Mouse (Mus musculus) megakaryocyte, adult 5-6 weeks (primary cell): ENCODE data around the gene Nfil3. TPM values are rescaled to one million over a fixed set of nuclear protein-coding genes. Genes with fewer than 3 reads are reported as not detected.

Experiments used
- ATAC-seq: 2 replicates; pipeline ENCODE4 v1.8.0; 2016; ENCODE audit warnings: mild to moderate bottlenecking, inconsistent platforms; ENCODE audit not compliant: poor library complexity, severe bottlenecking
- total RNA-seq, 2 experiments: library from RNA; stranded (forward) in 1 of 2; stranded (reverse) in 1 of 2; fragments of 153-499, 151-499 nt in 1 of 2; fragments of 221-1000, 200-1000 nt in 1 of 2; gene quantifications; 2 replicates each; pipeline versions ENCODE4 v1.2.3 to v1.2.4; 2015 to 2017

Gene Nfil3
- total RNA-seq (2015), result 43.2 and 59.6 TPM in 2 replicates
- total RNA-seq (2017), result 43.6 and 53.0 TPM in 2 replicates

DNA sequence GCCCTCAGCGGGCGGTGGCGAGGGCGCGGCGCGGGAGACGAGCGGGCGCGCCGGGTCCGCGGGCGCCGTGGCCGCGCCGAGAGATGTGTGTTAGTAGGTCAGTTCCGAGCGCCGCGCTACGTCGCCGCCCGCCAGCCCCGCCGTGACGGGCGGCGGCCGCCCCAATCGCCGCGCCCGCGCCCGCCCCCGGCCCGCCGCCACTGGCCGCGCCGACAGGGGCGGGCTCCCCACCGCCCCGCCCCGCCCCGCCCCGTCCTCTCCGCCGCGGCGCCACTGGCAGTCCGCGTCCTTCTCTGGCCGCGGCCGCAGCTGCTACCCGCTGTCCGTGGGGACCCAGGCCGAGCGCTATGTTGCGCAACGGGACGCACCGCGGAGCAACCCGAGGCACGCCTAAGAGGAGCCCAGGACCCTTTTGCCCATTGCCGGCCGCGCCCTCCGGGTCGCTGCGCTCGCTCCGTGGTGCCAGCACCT is at the start of gene Nfil3:
Gene Nfil3, minus strand, starts transcription at position 123 of the 471 bp plus-strand sequence.
- peak; percentile 49 for ATAC-seq

DNA sequence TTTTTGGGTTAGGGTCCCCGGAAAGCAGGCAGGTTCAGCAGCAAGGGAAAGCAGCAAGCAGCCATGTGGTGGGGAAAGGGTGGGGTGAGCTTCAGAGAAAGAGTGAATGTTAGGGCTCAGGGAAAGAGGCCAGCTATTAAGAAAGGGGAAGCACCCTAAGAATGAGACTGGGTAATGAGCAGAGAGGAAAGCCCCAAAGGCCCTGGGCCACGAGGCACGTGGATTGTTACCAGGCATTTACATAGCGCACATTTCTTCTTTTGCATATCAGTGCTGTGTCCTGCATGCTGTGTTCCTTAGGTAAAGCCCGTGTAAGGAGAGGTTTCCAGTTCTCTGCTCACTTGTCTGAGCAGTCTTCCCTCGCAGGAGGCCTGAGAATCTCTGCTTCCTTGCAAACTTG is 43.4 kb upstream of the Nfil3 start:
- peak; percentile 69 for ATAC-seq

DNA sequence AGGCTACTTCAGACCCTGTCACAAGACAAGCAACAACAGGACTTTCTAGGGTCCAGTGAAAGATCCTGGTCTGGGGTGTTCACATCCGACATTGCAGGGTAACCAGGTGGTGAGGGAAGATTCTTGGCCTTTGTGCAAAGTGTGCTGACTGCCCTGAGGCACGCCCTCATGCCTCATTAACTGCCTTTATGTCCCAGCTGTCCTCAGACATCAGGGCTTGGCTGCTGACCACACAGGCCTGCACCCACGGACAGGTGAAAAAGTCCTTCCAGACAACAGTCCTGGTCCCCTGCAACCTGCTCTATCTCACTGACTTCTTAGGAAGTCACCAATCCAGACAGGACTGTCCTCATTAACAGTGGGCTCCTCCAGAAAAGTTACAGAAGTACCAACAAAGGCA is 39.4 kb upstream of the Nfil3 start:
- no peak for ATAC-seq

DNA sequence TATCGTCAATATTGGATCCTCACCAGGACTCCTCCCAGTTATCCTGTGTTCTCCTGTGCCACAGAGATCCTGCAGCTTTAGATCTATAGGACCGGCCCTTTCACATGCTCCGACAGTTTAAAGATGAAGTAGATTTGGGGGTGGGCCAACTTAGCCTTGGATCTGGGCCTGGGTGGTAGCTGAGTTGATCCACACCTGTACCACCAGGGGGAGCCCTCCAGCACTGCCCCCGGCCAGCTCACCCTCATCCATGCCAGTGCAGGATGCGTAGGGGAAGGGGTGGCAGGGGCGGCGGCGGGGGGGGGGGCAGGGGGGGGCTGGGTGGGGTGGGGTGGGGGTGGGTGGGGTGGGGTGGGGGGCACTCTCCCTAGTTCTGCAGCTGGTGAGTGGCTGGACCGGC is 38.7 kb upstream of the Nfil3 start:
- ATAC-seq, result peak; percentile 67

DNA sequence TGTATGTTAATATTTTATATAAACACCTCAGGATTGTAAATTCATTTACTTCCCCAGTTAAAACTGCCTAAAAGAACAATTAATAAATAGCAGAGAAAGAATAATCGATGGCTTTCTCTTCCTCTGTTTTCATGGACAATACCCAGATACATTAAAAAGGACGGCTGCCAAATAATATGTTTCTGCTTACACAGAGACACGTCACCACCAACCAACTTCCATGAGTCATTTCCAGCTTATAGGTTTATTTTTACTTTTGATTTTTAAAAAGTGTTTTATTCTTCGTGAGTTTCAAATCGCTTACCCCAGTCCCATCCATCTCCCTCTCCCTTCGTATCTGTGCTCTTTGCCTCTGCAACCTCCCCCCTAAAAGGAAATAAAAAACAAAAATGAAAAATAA is 38.1 kb upstream of the Nfil3 start:
- no peak for ATAC-seq

DNA sequence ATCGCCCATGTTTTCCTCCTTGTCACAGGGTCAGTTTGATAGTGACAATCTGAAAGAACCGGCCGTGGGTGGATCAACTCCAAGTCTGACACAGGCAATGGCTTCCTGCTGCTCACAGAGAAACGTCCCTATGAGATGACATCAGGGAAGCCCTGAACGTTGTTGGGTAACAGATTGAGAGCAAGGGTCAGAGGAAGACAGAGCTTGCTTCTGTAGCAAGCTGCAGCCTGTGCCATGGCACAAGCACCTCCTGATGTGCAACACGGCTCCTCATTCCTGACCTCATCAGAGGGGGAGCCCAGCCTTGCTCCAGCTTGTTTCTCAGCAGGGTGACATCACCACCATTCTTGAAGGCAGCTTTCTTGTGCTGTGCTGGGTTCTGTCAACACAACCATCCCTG is 37.1 kb upstream of the Nfil3 start:
- ATAC-seq, result peak; percentile 43; the same call in 1 of the 2 replicates

DNA sequence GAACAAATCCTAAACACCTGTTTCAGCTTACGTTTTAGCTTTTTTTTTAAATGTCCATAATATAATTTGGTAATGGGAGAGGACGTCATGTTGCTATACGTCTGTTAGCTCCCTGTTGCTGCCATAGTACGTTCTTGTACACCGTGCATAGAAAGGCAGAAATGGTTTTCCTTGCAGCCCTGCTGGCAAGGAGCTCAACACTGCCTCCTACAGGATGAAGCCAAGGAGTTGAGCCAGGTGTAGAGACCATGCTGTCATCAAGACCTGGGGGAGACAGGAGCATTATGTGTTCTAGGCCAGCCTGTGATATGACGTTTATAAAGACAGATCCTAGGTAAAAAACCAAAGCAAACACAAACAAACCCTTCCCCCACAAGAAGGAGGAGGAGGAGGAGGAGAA is 36.2 kb upstream of the Nfil3 start:
- peak; percentile 67 for ATAC-seq

DNA sequence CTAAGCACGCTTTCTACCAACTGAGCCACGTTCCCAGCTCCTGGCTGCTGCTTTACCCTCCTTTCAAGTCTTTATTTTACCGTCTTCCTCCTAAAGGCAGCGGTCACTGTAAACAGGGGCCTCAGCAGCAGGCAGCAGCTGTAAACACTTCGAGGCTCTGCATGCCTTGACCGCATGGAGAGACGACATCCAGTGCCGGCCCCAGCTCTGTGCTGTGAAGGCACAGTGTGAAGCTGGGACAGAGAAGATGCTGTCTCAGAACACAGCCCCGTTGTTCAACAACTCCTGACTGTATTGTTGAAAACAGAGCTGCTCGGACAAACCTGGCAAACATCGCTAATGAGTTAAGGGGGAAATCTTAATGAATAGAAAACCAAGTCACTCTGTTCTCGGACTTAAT is 30.6 kb upstream of the Nfil3 start:
- ATAC-seq, result no peak

DNA sequence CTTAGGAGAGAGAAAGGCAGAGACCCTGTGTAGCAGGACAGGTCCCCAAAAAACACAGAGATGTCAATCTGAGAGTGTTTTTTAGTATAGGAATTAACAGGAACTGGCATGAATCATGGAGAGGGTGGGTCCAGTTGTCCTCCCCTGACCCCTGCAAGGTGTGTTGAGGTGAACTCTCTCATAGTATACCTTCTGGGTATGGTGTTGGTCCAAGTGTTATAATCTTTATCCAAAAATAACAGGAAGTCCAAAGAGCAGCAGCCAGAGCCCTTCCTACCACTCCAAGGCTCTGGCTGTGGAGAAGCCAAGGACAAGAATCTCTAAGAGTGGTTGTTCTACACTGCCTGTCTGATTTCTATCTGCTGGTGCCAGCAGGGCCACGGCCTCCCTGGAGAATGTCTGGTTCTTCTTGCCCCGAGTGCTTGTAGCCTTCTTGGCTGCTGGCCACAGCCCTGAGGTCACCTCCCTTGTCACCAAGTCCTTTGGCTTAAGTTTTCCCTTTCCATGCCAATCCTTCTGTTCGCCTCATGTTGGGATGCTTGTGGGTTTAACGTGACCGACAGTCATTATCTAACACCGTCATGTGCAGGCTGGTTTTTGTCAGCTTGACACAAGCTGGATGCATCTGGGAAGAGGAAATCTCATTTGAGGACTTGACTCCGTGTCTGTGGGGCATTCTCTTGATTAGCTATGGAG is 27.8 kb upstream of the Nfil3 start:
- ATAC-seq, result no peak

DNA sequence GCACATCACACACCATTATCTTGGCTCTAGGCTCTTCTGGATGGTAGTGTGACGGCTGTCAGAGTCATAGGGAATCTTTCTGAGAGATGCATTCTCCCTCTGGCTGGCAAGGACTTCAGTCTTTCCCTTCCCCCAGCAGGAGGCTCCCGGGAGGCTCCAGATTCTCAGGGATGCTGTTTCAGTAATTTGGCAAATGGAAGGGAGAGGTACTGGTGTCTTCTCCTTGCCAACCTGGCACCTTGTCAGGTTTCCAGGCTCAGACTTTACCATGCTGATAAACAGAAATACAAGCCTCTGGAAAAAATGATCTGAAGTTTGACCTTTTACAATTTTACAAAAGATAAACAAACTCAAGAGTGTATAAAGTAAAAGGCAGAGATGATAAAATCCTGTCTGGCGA is 26.9 kb upstream of the Nfil3 start:
- ATAC-seq, result no peak

DNA sequence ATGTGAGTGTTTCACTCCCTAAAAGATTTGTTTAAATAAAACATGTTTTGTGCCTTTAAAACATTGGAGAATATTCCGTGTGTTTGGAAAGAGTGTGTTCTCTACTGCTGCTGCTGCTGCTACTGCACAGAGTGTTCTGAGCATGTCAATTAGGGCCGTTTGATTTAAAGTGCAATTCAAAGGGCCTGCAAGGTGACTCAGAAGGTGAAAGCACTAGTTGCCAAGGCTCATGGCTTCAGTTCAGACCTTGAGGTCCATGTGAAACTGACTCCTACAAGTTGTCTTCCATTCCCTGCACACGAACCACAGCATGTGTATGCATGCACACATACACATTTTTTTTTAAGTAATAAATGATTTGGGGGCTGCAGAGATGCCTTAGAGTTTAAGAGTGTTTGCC is 22.4 kb upstream of the Nfil3 start:
- ATAC-seq, result no peak

DNA sequence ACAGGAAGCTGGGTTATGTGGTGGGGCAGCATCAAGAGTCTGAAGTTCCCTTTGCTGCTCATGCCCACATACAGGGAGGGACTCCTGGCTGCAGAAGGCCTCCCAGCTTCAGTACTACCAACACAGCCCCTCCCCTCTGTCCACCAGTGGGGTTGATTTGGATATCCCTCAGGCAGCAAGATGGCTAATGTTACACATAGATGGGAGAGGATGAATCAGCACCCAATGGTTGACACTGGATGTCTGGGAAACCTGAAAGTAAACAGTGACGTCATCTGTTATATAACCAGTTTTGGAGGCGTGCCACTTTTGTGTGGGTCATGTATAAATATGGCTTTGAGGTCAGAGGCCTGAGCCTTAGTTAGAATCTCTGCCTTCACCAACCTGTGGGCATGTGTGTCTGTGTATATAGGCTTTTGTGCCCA is 20.6 kb upstream of the Nfil3 start:
- peak; percentile 71 for ATAC-seq

DNA sequence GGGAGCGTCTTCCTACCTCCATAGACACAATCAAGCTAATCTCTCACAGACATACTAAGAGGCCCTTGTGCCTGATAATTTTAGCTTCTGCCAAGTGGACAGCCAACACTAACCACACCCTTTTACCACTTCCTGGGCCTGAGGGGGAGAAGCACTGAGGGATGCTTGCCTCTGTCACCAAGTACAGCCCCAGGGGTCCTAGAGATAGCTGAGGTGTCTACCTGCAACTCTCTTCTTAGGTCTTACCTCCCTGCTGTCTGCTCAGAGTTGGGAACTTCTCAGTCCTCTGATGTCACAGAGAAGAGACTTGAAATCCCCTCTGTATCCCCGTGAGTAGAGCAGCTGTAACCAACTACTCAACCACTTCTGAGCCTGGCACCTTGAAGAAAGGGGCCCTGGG is 19.6 kb upstream of the Nfil3 start:
- ATAC-seq, result peak; percentile 47

DNA sequence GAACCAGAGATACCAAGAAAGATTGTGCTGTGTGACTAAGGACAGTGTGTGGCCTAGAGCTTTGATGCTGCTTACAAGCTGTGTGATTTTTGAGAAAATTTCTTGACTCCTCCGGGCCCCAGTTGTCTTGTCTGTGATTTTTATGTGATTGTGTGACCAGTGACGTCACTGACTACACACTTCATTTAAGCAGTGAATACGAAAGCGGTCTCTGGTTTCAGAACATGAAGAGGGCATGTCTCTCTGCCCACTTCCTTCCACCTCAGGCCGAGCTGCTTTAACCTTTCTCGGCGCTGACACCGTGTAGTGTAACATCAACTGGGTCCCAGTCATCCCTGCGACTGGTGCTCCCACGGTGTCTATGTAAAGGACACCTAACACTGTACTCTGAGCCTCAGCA is 17.7 kb upstream of the Nfil3 start:
- ATAC-seq, result peak; percentile 53

DNA sequence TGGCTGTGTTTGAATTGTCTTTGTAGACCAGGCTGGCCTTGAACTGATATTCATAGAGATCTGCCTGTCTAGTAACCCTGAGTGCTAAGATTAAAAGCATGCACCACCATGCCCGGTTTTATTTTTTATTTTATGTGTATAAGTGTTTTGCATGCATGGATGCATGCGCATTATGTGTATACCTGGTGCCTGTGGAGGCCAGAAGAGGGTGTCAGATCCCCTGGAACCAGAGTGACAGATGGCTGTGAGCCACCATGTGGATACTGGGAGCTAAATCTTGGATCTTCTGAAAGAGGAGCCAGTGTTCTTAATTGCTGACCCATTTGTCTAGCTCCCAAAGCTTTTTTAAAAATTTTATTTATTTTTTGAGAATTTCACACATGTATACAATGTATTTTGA is 16.9 kb upstream of the Nfil3 start:
- ATAC-seq, result no peak

DNA sequence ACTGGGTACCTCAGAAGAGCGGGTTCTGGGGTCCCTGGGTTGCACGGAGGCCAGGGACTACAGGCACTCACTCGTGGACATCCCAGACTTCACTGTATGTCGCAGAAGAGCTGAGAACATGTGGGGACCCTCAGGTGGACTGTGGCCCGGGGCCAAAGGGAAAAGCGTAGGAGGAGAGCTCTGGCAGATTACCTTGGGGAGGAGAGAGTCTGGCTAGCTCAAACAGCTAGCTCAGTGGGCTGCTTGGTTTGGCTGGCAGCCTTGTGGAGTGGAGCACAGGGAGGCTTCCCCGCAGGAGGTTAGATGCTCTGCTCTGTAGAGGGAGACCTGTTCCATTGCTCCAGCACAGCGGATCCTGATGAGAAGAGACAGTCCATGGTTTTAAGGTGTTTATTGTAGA is 15.3 kb upstream of the Nfil3 start:
- ATAC-seq, result no peak

DNA sequence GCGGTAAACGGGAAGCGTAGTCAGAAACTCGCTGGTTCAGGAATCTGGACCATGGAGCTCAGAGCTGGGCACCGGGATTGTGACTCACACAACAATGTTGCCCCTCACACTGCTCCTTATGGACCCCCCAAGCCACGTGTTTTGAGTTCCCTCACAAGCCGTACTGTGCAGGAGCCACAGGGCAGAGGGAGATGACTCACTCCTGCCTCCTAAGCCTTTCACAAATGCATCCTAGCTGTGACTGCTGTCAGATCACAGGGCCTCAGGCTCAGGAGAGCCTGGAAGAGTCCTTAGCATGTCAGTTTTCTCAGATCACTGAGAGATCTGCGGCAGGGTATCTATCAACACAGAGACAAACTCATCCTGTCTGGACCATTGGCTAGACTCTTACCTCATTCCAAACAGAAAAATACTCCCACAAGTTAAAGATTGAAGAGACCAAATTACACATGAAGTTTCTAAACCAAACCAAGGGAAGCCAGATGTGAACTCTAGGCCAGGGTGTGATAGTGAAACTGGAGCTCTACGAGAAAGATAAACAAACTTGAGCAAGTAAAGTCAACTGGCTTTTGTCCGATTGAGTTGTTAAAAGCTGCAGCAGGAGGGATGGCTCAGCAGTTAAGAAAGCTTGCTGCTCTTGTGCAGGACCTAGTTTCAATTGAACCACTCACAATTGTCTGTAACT is 13.5 kb upstream of the Nfil3 start:
- no peak for ATAC-seq

DNA sequence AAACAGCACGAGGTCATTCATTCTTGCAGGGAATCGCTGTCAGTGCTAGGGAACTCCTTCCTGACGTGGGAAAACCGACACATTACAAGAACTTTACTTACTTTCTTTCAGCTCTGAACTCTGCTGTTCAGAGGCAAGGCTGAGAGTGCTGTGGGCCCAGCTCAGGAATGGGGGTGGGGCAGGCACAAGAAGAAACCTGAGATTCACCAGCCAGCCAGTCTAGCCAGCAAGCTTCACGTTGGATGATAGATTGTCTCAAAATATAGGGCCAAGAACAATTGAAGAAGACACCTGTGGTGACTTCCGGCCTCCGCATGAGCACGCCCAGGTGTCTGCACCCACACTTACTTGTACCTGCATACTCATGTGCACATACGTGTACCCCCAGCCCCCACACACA is 9.3 kb upstream of the Nfil3 start:
- no peak for ATAC-seq

DNA sequence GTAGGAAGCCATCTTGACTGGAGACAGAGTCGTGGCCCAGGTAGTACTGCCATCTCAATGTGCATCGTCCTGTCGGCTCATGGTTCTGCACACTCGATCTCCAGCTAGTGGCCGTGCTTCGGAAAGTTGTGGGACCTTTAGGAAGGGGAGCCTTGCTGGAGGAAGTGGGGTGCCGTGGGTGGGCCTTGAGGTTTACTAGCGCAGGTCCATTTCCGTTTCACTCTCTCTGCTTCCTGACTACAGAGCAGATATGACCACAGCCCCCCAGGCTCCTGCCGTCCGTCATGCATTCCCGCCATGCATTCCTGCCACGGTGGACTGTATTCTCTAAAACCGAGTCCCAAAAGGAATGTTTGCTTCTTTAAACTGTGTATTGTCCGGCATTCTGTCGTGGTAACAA is 8.1 kb upstream of the Nfil3 start:
- ATAC-seq, result no peak

DNA sequence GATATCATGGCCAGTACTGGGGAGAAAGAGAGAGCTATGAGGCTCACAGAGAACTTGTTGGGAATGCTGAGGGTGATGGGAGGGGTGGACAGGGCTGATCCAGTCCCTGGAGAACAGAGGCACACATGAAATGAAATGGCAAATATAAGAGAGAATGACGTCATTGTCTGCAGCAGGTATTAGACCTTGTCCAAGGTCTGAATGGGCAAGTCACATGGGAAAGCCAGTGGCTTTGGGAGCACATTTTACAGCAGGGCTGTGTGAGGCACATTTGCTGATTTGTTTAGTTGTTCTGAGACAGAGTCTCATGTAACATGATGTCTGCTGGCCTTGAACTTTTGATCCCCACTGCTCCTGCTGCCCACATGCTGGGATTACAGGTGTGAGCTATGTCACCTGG is 7.0 kb upstream of the Nfil3 start:
- no peak for ATAC-seq

DNA sequence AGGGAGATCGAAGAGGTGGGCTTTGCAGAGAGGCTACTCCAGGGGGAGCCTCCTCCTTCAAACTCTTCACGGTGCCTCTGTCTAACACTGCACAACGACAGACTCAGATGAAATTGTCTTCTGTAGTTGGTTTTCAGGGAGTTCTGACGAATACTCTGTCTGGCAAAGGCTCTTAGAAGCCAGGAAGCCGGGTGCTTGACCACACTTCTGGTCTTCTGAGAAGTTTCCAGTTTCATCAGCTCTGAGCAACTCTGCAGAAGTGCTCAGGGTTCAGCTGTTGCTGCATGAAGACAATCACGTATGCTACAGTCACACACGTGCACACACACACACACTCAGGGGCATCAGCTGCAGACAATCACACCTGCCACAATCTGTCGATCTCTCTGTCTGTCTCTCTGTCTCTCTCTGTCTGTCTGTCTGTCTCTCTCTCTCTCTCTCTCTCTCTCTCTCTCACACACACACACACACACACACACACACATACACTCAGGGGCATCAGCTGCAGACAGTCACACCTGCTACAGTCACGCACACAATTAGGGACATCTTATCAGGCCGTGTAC is 5.4 kb upstream of the Nfil3 start:
- peak; percentile 21 for ATAC-seq
